Mouse (Mus musculus): Measurements from ENCODE around the gene Ice2. TPM values are rescaled to one million over a fixed set of nuclear protein-coding genes. Genes with fewer than 3 reads are reported as not detected.

Gene Ice2
- total RNA-seq, 2 experiments from 2014 or later = 5.7 to 8.0 TPM

DNA sequence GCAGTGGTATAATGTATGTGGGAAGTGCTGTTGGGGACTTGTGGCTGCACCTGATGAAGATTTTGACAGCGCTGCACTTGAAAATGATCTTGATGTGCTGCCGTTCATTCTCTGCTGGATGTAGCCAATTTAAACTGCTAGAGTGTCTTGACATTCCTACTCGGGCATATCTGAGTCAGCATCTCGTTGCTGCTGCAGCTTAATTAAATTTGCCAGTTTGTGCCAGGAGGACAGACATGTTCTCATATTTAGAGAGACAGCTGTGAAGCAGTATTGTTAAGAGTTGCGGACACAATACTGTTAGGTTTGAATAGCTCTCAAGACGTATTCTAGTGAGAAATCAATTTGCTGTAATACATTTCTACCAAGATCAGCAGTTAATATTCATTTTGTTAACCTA is 7.0 kb downstream of the Ice2 start:
- DNase-seq = no peak

DNA sequence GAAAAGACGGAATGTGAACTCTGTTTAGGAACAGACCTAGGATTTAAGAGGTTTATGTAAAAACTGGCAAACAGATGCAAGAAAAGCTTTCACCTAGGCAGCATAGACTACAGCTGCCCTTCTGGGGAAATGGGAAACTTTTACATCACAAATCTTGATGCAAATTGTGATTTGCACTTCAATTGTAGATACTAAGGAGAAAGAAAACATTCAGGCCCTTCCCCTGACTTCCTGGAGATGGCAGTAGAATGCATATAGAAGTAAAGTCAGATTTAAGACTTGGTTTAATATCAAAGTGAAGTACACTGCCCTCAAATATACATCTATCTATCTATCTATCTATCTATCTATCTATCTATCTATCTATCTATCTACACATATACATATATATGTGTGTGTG is 21.8 kb downstream of the Ice2 start:
- DNase-seq = no peak

GRCm38 (mm10) chr9:69430531-69430930 is 32.8 kb downstream of the Ice2 start:
- no peak for DNase-seq

DNA sequence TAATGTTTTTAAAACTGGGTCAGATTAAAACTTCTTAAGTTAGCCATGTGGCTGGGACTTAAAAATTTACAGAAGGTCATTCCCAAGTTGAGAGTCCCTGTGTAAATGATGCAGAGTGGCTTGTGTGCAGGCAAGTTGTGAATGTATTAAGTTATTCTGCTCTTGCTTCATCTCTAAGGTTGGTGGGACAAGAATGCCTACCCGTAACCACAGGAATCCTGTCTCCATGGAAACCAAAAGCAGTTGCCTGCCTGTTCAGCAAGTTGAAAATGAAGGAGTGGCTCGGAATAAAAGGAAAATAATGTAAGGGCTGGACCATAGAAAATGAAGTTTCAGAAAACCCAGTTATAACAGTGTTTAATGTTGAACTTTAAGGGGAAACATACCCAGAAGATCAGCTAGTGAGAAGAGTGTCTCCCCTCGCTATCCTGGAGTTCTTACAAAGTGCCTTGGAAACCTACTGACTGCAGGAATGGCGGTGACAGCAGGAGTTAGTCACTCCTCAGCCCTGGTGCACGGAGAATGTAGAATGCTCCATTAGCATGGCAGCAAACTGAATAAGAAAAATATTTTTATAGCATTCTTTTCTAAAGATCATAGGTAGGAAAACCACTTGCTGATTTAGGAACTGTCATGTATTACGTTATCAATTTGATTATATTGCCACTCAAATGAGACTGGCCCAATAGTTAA is 34.3 kb downstream of the Ice2 start:
- no peak for DNase-seq

DNA sequence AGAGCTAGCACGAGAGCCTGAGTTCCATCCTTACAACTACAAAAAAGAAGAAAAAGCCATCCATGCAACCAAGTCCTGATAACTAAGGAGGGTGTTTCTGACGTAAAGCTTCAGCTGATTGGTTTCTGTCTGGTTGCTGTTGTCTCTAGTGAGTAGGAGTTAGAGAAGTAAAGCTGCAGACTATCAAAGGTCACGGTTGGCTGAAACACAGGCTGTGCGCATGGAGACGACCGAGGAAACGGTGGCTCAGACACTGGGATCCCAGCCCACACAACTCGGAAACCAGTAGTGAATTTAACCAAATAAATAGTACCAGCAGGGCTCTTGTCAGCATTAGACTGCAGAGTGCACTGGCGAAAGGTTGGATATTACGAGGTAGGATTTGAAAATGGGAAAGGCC is 37.5 kb downstream of the Ice2 start:
- no peak for DNase-seq

- no peak for DNase-seq
Observed at GRCm38 (mm10) chr9:69435662-69436061, 38.0 kb downstream of the Ice2 start.

- DNase-seq = no peak
Observed at GRCm38 (mm10) chr9:69439805-69440357, 42.2 kb downstream of the Ice2 start.

DNA sequence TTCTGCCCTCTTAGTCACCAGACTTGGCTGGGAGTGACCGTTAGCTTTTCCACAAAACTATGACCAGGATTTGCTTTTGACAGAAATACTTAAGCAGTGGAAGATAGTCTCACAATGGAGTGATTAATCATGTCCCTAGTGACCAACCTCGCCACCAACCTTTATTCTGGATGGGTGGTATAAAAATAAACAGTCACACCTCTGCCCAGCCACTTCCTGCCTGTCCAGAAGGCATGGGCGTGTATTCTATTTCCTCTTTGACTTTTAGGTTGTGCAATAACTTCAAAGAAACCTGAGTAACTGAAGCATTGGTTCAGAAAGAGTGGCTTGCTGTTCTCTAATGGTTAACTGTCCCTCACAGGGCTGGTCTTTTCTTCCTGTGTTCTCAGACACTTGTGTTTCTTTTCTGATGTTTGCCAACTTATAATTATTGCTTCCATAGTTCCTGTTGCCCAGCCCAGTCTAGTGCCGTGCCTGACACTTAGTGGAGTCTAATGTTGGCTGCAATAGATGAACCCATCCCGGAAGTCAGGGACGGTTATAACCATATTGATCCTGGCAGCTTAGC is 44.8 kb downstream of the Ice2 start:
- no peak for DNase-seq

DNA sequence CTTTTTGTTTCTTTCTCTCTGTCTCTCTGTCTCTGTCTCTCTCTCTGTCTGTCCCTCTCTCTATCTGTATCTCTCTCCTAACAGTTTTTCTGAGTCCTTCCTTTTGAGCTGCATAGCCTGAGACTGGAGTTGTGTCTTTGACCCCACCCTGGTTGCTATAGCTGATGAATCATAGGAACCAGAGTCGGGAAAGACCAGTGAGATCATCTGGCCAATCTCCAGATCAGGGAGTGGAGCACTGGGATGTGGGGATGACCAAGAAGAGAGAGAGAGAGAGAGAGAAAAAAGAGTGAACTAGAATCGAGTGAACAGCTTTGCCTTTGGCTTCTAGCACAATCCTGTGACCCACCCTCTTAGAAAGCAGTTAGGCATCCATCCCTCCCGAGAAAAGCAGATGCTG is 45.5 kb downstream of the Ice2 start:
- DNase-seq = no peak

GRCm38 (mm10) chr9:69448801-69449200 is 51.1 kb downstream of the Ice2 start:
- no peak for DNase-seq

GRCm38 (mm10) chr9:69450636-69451035 is 52.9 kb downstream of the Ice2 start:
- DNase-seq = no peak

DNA sequence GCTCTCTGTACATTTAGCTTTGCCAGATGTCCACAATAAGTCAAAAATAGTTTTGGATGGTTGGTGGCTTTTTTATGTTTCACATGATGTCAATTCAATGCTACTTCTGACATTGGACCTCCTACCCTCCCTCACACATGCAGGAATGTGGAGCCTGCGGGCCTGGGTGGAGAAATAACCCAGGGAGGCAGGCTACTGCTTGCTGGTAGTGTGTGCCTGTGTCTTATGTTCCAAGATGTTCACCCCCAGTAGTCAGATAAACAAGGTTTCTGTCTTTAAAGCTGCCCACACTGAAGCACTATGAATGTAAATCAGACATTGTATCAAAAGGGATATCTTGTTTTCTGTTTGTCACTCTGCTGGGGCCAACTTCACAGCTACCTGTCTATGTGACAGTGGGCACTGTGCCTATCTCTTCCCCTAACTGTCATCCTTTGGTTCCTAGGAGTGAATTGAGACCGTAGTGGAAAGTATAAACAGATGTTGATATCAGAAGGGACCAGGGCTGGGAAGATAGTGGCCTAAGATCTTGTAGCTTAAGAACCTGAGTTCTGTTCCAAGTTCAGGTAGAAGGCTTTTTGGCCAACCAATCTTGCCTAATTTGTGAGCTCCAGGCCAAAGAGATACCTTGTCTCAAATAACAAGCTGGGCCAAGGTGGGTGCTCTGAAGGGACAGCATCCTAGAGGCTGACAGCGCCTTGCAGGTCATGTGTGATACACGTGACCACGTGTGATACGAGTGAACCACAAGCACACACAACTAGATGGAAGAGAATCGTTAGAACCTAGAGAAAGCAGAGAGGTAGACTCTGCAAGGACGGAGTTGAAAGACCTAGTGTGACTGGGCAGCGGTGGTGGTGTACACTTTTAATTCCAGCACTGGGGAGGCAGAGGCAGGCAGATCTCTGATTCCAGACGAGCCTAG is 54.4 kb downstream of the Ice2 start:
- no peak for DNase-seq

DNA sequence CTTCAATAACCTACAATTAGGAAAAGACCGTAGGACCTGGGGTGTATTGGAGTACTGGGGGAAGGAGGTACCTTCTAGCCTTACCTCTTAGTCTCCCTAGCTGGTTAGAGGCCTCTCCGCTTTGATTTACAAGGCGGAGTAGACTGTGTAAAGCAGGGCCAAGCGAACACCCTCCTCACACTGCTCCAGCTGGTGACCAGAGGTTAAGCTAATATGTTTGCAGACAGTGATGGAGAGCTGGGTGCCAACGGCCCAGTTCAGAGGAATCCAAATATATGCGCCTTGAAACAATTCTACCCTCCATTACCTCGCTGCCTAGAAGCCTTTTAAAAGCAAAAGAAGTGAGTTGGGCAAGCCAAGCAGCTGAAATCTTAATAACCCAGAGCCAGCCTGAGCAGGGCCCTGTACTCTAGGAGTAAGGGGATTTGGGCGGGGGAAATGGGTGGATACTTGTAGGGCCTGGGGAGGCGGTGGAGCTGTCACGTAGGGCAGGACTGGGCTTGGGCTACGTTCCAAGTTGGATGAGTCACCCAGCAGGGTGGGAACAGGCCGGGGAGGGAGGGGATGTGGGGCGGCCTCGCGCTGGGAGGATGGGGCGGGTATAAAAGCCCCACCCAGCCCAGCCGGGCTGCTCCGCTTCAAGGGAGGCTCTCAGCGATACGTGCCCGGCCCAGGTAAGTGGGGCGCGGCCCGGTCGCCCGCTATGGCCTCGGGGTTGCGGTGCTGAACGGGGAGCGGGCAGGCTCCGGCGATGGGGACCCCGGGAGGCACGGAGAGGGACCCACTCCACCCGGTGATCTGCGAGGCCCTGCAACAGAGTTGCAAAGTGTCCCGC is 55.6 kb downstream of the Ice2 start, which contains the start of gene Anxa2:
TSS of gene Anxa2 (plus strand) at position 555 of the 835 bp plus-strand sequence.
- DNase-seq = peak; percentile 94

- DNase-seq = peak; percentile 50
Observed at GRCm38 (mm10) chr9:69453901-69454666, 56.4 kb downstream of the Ice2 start.

- DNase-seq = no peak
Observed at GRCm38 (mm10) chr9:69454691-69455090, 57.0 kb downstream of the Ice2 start.

- no peak for DNase-seq
Observed at GRCm38 (mm10) chr9:69455391-69455790, 57.7 kb downstream of the Ice2 start.

DNA sequence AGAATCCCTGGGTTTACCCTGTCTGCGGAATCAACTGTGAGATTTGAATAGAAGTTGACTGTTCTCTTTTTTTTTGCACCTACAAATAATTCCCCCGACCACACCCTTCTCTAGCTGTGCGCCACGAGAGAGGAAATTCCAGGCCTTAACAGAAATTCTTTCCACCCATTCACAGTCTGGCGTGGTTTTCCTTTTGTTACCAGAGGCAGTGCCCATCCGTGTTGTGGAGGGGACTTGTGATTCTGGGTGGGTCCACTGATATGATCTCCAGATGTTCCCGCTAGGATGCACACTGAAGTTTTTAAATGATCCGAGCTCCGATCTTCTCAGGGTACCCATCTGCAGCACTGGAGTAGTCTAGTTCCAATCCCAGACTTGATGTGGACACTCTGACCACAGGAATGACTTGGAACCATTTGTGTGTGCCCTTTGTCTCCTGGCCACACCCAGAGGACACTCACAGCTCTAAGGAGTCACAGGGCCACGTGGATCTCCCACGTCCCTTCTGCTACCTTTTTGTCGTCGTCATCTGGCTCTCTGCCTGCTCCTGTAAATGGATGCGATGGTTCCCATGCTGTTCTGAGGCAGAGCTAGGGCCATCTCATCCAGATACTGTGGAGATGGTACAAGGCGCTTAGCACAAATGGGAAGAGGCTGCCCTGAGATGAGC is 58.8 kb downstream of the Ice2 start:
- DNase-seq = no peak

- DNase-seq = no peak
Observed at GRCm38 (mm10) chr9:69457143-69457542, 59.4 kb downstream of the Ice2 start.

DNA sequence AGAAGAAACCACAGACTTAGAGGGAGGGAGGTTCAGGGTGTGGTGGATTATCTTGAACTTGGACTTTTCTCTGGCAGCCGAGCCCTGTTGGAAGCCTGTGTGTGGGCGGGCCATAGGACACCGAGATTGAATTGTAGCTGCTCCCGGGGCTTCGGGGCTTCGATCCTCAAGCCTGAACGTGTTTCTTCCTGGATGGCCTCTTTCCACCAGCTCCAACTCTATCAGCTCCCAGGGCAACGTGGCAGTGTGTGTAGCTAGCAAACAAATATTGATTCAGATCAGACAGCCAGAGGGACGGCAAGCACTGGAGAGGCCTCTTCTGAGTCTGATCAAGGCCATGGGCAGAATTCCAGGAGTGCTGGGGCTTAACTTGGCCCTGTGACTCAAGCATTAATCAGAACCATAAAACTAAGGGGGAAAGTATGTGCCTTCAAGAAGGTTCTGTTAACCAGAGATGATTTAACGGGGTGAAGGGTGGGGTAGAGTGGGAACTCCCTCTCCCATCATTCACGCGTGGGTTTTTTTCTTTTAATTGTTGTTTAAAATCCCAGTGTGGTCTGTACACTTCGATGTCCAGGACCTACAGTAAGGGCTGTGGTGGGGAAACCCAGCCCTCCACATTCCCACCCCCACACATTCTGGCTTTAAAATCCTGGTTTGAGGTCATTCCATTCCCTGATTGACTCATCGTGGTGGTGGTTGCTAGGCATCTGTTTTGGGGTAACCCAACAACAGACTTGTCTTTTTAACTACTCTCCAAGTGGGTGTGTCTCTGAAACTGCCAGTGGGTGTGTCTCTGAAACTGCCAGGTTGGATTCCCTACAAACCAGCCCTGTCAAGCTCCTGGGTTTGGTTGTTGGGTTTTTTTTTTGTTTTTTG is 60.3 kb downstream of the Ice2 start:
- DNase-seq = peak; percentile 67
